ENCODE assay signal across 22 mouse cellular contexts in genomic region chr19:10750161-10750560, GRCm38 (mm10). TPM values are rescaled to one million over a fixed set of nuclear protein-coding genes. Genes with fewer than 3 reads are reported as not detected.
"Had no signal": no experiment of that assay in that cellular context is flagged by ENCODE, and none has a peak within 500 bp of the region (broad histone marks: within the 10 kb centered on the region; RNA-seq: fewer than 3 reads in every experiment).

No protein-coding gene starts in this region.

- DNase-seq: liver, postnatal 0 days; lung, adult 2 months; lung, postnatal 14 days; lung, postnatal 36 days; retina, postnatal 1 day; right cerebral cortex, adult 18-20 months; right cerebral cortex, postnatal 25 days; right cerebral cortex, postnatal 4 days; spleen, adult 18-20 months; thymus, adult 2 months; thymus, postnatal 25 days; thymus, postnatal 4 days had no signal

- H3K4me2 ChIP-seq: liver, embryonic 15.5 days; lung, embryonic 15.5 days; midbrain, embryonic 13.5 days; midbrain, embryonic 15.5 days; neural tube, embryonic 13.5 days; neural tube, embryonic 15.5 days had no signal

- H3K27me3 ChIP-seq: liver, embryonic 15.5 days; lung, embryonic 15.5 days; midbrain, embryonic 13.5 days; midbrain, embryonic 15.5 days; neural tube, embryonic 13.5 days; neural tube, embryonic 15.5 days had no signal

- H3K4me1 ChIP-seq: liver, embryonic 15.5 days; lung, embryonic 15.5 days; megakaryocyte, embryonic 14.5 days; neural tube, embryonic 13.5 days; neural tube, embryonic 15.5 days had no signal

- H3K4me3 ChIP-seq: liver, embryonic 15.5 days; lung, embryonic 15.5 days; megakaryocyte, embryonic 14.5 days; midbrain, embryonic 13.5 days; midbrain, embryonic 15.5 days; neural tube, embryonic 13.5 days; neural tube, embryonic 15.5 days had no signal

- H3K36me3 ChIP-seq: liver, embryonic 15.5 days; lung, embryonic 15.5 days; midbrain, embryonic 13.5 days; midbrain, embryonic 15.5 days; neural tube, embryonic 13.5 days; neural tube, embryonic 15.5 days had no signal

- H3K9ac ChIP-seq: liver, embryonic 15.5 days; liver, postnatal 0 days; lung, embryonic 15.5 days; midbrain, embryonic 13.5 days; midbrain, embryonic 15.5 days; neural tube, embryonic 13.5 days; neural tube, embryonic 15.5 days had no signal

- H3K27ac ChIP-seq: liver, embryonic 15.5 days; lung, embryonic 15.5 days; macrophage; midbrain, embryonic 13.5 days; midbrain, embryonic 15.5 days; neural tube, embryonic 13.5 days; neural tube, embryonic 15.5 days had no signal

- ATAC-seq: liver, postnatal 0 days; lung, postnatal 0 days; midbrain, embryonic 13.5 days; midbrain, embryonic 15.5 days had no signal

- H3K9me3 ChIP-seq: liver, embryonic 15.5 days; lung, embryonic 15.5 days; megakaryocyte, embryonic 14.5 days; midbrain, embryonic 13.5 days; midbrain, embryonic 15.5 days; neural tube, embryonic 13.5 days; neural tube, embryonic 15.5 days had no signal

RNA-seq across cellular contexts. Expression of gene Cd5, which starts 11.4 kb away (rescaled TPM):
- total RNA-seq: megakaryocyte progenitor cell, adult 5-6 weeks had no signal
- polyA plus RNA-seq: liver, embryonic 15.5 days had no signal
